Mouse (Mus musculus): ENCODE measurements at regions not wholly inside any gene's neighbourhood (a gene's known extent, or its start where the extent isn't known, plus 50 kb on each side); places are given as distances from the start of the nearest gene placed in this dataset.

DNA sequence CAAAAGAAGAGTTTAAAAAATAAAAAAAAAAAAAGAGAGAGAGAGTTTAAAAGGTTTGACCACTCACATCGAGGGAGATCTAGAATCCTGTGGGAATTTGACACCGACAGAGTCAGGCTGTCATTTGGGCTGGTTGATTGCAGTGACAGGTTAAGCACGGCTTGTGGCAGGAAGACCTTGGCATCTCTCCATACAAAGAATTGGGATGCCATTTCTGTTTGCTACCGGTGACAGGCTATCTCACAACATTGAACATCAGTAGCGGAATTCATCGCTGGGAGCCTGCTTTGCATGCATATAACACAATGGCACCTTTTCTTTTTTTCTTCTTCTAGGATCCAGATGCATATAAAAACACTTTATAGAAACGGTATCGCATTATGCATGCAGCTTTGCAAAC is 53.7 kb upstream of the Gm26657 start:
- 58% methylated on average over 8 of the region's 8 CpGs for WGBS (ENCODE audit: insufficient replicate concordance)
- ATAC-seq (ENCODE audit: low read depth) (no peak), DNase-seq (no peak)
- Histone ChIP-seq H3K9me3 (replicated peaks) (no peaks in the 10 kb centered on the region), H3K27me3 (0 out of 2 replicates have a peak, but pooled peaks cover 3% of the 10 kb centered on the region), H3K4me2 (no peak overlapping the region), H3K36me3 (no peaks in the 10 kb centered on the region), H3K9ac (no peak overlapping the region), H3K4me3 (replicated peaks) (no peak overlapping the region), H3K27ac (no peak overlapping the region), H3K4me1 (replicated peaks) (no peaks in the 10 kb centered on the region)

DNA sequence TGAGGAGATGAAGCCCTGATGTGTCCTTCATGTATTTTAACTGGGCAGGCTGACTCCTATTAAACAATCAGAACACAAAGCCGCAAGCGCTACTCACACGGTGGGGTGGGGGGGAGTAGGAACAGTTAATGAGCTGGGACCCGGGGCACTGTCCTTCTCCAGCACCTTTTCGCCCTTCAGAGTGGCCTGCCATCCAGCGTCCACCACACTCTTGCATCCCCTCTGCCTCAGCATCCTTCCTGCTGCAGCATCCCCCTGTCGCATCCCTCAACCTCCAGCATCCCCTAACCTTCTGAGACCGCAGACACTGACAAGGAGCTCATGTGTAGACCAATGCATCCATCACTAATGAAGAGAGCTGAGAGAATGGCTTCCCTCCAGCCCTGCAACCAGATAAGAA is 54.2 kb upstream of the Gm26657 start:
- H3K4me2 ChIP-seq = no peak overlapping the region
- H3K4me3 ChIP-seq (replicated peaks) = no peak overlapping the region
- H3K4me1 ChIP-seq (replicated peaks) = no peaks in the 10 kb centered on the region
- no peak overlapping the region for H3K9ac ChIP-seq
- DNase-seq (no peak), ATAC-seq (ENCODE audit: low read depth) (no peak)
- 53% methylated on average over 8 of the region's 8 CpGs for WGBS (ENCODE audit: insufficient replicate concordance)
- no peaks in the 10 kb centered on the region for H3K36me3 ChIP-seq
- H3K9me3 ChIP-seq (replicated peaks) = no peaks in the 10 kb centered on the region
- H3K27ac ChIP-seq = no peak overlapping the region
- 0 out of 2 replicates have a peak, but pooled peaks cover 3% of the 10 kb centered on the region for H3K27me3 ChIP-seq

DNA sequence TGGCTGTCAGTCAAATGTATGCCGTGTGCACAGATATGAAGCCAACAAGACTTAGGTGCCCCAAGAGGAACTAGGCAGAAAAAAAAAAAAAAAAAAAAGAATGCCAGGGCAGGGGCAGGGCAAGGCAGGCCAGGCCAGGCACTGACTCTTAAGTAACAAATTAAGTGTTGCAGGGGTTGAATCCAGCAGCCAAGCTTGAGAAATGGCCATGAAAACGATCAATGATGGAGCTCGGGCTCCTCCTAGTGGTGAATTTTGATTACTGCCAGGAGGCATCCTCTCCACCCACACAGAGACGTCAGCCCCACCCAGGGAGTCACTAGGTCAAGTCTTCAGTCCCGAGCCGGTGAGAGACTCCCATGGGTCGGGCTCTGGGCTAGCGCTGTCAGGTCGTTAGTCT is 54.7 kb upstream of the Gm26657 start:
- Histone ChIP-seq H3K9ac (no peak overlapping the region), H3K36me3 (no peaks in the 10 kb centered on the region), H3K9me3 (replicated peaks) (no peaks in the 10 kb centered on the region), H3K4me1 (replicated peaks) (no peaks in the 10 kb centered on the region), H3K27me3 (0 out of 2 replicates have a peak, but pooled peaks cover 3% of the 10 kb centered on the region), H3K27ac (no peak overlapping the region), H3K4me3 (replicated peaks) (no peak overlapping the region), H3K4me2 (no peak overlapping the region)
- ATAC-seq (ENCODE audit: low read depth) (0 out of 2 replicates have a peak, but pooled peaks have one; percentile 31), DNase-seq (peak; percentile 27)
- 8% methylated on average over 9 of the region's 9 CpGs for WGBS (ENCODE audit: insufficient replicate concordance)

DNA sequence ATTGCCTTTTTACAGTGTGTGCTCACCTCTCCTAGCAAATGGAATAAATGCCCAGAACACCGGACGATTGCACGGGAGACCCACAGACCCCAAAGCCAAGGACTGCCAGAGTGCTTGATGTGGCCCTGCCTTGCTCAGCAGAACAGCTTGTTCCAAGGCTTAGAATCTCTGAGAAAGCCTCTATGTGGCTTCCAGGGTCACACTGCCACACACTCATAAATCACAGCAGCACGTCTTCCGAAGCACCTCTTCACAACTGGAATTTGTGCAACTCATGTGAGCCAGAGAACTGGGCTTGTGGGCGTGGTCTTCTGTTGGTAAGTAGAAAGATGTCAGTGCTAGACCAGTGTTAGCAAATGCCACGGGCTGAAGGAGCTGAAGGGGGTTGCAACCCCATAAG is 55.8 kb upstream of the Gm26657 start:
- 66% methylated on average over 7 of the region's 7 CpGs for WGBS (ENCODE audit: insufficient replicate concordance)
- no peaks in the 10 kb centered on the region for H3K4me1 ChIP-seq (replicated peaks)
- no peak overlapping the region for H3K4me2 ChIP-seq
- no peaks in the 10 kb centered on the region for H3K36me3 ChIP-seq
- H3K9ac ChIP-seq = no peak overlapping the region
- no peak overlapping the region for H3K4me3 ChIP-seq (replicated peaks)
- 0 out of 2 replicates have a peak, but pooled peaks cover 3% of the 10 kb centered on the region for H3K27me3 ChIP-seq
- no peaks in the 10 kb centered on the region for H3K9me3 ChIP-seq (replicated peaks)
- H3K27ac ChIP-seq = no peak overlapping the region
- ATAC-seq (ENCODE audit: low read depth) = no peak
- no peak for DNase-seq

DNA sequence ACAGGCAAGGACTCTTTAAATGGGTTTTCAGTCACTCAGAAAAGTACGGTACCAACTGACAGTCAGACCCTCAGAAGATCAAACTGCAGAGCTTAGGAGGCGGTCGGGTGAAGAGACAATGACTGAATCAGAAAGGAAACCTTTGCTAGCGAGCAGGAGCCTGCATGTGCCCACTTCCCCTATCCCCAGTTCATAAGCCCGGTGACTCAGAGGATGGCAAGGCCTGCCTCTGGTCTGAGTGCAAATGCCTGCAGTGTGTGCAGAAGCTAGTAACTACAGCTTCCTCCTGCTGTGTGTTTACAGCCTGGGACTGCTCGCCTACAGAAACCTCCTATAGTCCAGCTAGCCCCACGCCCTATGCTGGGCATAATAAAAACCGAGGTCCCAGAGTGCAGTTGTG is 58.7 kb upstream of the Gm26657 start:
- Histone ChIP-seq H3K4me3 (replicated peaks) (no peak overlapping the region), H3K9ac (no peak overlapping the region), H3K36me3 (no peaks in the 10 kb centered on the region), H3K27me3 (0 out of 2 replicates have a peak, but pooled peaks cover 3% of the 10 kb centered on the region), H3K4me2 (no peak overlapping the region), H3K27ac (no peak overlapping the region), H3K4me1 (replicated peaks) (no peaks in the 10 kb centered on the region), H3K9me3 (replicated peaks) (no peaks in the 10 kb centered on the region)
- DNase-seq (no peak), ATAC-seq (ENCODE audit: low read depth) (no peak)
- WGBS (ENCODE audit: insufficient replicate concordance) = 33% methylated on average over 8 of the region's 8 CpGs

DNA sequence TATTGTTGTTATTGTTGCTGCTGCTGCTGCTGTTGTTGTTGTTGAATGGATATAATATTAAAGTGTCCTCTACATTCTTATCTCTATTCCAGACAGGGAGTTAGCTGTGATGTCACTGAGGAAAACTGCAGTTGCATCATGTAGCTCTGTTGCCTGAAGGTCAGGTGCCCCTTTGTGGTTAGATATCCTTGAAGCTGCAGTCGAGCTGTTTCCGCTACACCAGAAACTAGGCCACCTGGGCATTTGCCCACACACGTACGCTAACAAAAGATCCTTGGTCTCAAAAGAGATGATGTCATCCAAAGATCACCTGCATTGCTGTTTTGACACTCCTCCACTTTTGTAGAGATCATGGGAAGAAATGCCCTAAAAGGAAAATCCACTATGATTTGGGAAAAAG is 66.0 kb upstream of the Gm26657 start:
- Histone ChIP-seq H3K36me3 (no peaks in the 10 kb centered on the region), H3K27ac (no peak overlapping the region), H3K9me3 (replicated peaks) (peaks cover 8% of the 10 kb centered on the region; the same call in 1 of the 2 replicates), H3K4me1 (replicated peaks) (no peaks in the 10 kb centered on the region), H3K9ac (no peak overlapping the region), H3K4me3 (replicated peaks) (no peak overlapping the region), H3K27me3 (no peaks in the 10 kb centered on the region), H3K4me2 (no peak overlapping the region)
- no peak for DNase-seq
- WGBS (ENCODE audit: insufficient replicate concordance) = 61% methylated on average over 4 of the region's 4 CpGs
- ATAC-seq (ENCODE audit: low read depth) = no peak

DNA sequence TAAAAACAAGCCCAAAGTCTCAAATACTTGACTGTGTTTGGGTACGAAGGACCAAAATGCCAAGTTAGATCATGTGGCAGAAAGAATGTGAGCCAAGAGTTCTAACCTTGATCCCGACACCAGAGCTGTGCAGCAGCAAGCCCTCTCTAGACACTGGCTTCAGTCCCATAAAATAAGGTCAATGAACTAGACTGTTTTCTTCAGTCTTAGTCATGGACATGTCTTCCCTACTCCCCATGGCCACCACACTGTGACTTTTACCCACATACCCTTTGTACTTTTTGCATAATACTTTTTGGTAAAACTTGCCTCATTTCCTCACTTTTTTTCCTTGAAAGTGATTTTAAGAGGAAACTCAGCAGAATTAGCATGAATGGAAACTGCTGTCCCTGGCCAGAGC is 74.9 kb upstream of the Gm26657 start:
- Histone ChIP-seq H3K27ac (no peak overlapping the region), H3K4me2 (no peak overlapping the region), H3K4me3 (replicated peaks) (no peak overlapping the region), H3K9ac (no peak overlapping the region), H3K4me1 (replicated peaks) (no peaks in the 10 kb centered on the region), H3K9me3 (replicated peaks) (no peaks in the 10 kb centered on the region), H3K36me3 (no peaks in the 10 kb centered on the region), H3K27me3 (no peaks in the 10 kb centered on the region)
- WGBS (ENCODE audit: insufficient replicate concordance) = 66% methylated on average over 2 of the region's 2 CpGs
- DNase-seq (no peak), ATAC-seq (ENCODE audit: low read depth) (no peak)

DNA sequence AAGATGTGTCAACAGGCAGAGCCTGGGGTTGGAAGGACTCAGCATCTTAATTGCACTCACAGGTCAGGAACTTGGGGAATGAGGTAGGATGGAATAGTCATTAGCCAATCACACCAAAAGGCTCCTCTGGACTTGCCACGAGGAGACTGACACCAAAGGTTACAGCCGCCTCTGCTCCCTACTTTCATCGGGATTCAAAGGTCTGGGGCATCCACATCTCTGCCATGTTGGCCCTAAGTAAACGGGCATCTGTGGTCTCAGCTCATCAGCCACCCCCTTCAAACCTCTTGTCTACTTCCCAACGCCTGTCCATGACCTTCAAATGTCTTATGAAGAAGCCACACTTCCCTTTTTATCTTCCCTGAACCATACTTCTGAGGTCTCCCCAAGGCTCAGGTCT is 78.1 kb upstream of the Gm26657 start:
- ATAC-seq (ENCODE audit: low read depth) (no peak), DNase-seq (no peak)
- Histone ChIP-seq H3K36me3 (no peaks in the 10 kb centered on the region), H3K9ac (no peak overlapping the region), H3K4me1 (replicated peaks) (no peaks in the 10 kb centered on the region), H3K27ac (no peak overlapping the region), H3K4me2 (no peak overlapping the region), H3K4me3 (replicated peaks) (no peak overlapping the region), H3K27me3 (no peaks in the 10 kb centered on the region), H3K9me3 (replicated peaks) (no peaks in the 10 kb centered on the region)
- 55% methylated on average over 5 of the region's 5 CpGs for WGBS (ENCODE audit: insufficient replicate concordance)

DNA sequence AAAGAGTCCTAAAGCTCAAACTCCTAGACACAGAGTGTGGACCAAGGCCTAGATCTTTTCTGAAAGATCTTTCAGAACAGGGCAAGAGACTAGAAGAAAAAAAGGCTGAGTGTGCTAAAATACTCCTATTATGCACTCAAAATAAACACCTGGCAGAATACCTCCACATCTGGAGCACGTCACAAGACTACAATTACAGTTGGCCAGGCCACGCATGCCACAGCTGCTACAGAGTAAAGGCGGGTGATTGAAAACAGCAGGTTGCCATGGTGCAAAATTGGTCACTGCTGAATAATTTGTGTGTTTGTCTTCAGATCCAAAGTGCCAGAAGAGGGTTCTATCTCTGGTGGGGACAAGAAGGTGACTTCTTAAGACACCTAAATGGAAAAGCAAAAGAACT is 82.8 kb upstream of the Gm26657 start:
- DNase-seq (no peak), ATAC-seq (ENCODE audit: low read depth) (no peak)
- 71% methylated on average over 3 of the region's 3 CpGs for WGBS (ENCODE audit: insufficient replicate concordance)
- no peak overlapping the region for H3K27ac ChIP-seq
- no peaks in the 10 kb centered on the region for H3K4me1 ChIP-seq (replicated peaks)
- H3K9ac ChIP-seq = no peak overlapping the region
- H3K36me3 ChIP-seq = no peaks in the 10 kb centered on the region
- no peaks in the 10 kb centered on the region for H3K27me3 ChIP-seq
- no peak overlapping the region for H3K4me3 ChIP-seq (replicated peaks)
- H3K9me3 ChIP-seq (replicated peaks) = no peaks in the 10 kb centered on the region
- no peak overlapping the region for H3K4me2 ChIP-seq

DNA sequence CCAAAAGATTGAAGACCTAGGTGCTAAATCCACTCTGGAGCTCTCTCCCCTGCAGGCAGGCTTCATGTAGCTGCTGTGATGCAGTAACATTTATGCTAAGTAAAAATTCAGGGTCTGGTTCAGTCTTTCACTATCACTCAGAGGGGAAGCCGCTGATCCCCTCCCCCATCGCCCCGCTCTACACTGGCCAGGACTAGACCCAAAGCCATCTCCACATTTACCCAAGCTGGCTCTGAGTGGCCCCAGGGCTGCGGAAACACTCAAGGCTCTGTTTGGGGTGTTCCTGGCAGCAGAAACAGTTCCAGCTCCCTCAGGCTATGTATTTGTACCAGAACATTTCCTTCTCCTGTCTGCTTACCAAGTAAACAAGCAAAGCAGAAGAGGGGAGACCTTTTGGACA is 85.5 kb upstream of the Gm26657 start:
- ATAC-seq (ENCODE audit: low read depth) = no peak
- no peak overlapping the region for H3K9ac ChIP-seq
- WGBS (ENCODE audit: insufficient replicate concordance) = 77% methylated on average over 4 of the region's 4 CpGs
- no peaks in the 10 kb centered on the region for H3K9me3 ChIP-seq (replicated peaks)
- H3K4me2 ChIP-seq = no peak overlapping the region
- no peak overlapping the region for H3K4me3 ChIP-seq (replicated peaks)
- no peak for DNase-seq
- no peaks in the 10 kb centered on the region for H3K27me3 ChIP-seq
- no peaks in the 10 kb centered on the region for H3K4me1 ChIP-seq (replicated peaks)
- no peaks in the 10 kb centered on the region for H3K36me3 ChIP-seq
- no peak overlapping the region for H3K27ac ChIP-seq

DNA sequence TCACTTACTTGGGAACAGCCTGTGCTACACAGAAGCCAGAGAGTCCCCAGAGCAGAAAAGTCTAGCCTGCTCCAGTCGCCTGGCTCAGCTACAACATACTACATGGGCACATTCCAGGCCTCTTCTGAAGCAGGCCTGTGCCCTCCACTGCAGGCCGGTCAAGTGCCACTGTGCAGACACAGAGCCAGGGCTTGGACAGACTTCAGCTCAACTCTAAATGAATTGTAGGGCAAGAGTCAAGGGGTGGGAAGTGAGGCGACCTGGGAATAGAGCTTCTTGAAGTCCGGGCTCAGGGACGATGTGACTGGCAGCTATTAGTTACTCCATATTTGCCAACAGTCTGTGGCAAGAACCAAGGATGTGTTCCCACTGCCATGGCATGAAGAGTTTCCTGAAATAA is 87.1 kb upstream of the Gm26657 start:
- H3K9me3 ChIP-seq (replicated peaks) = no peaks in the 10 kb centered on the region
- no peaks in the 10 kb centered on the region for H3K27me3 ChIP-seq
- H3K4me1 ChIP-seq (replicated peaks) = no peaks in the 10 kb centered on the region
- H3K36me3 ChIP-seq = no peaks in the 10 kb centered on the region
- no peak overlapping the region; the same call in 1 of the 2 replicates for H3K27ac ChIP-seq
- H3K9ac ChIP-seq = no peak overlapping the region
- ATAC-seq (ENCODE audit: low read depth) = no peak
- no peak for DNase-seq
- H3K4me2 ChIP-seq = no peak overlapping the region
- WGBS (ENCODE audit: insufficient replicate concordance) = 65% methylated on average over 5 of the region's 5 CpGs
- no peak overlapping the region for H3K4me3 ChIP-seq (replicated peaks)

DNA sequence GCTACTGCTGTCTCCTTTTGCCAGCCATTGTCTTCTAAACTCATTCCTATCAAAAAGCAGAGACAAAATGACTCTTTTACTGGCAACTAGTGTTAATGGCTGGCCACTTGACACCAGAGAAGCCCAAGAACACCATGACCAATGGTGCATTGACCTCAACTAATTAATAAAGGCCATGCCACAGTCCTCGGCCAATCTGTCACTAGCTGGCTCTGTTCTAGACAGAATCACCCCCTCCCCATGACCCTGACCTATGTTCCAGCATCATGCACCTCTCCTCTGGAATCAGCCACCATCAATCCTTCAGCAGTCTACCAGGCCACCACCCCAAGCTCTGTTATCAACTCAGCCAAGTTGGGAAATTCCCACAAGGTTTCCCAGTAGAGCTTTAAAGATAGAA is 90.1 kb upstream of the Gm26657 start:
- 48% methylated on average over 1 of the region's 1 CpGs for WGBS (ENCODE audit: insufficient replicate concordance)
- DNase-seq (no peak), ATAC-seq (ENCODE audit: low read depth) (no peak)
- no peaks in the 10 kb centered on the region for H3K4me1 ChIP-seq (replicated peaks)
- no peaks in the 10 kb centered on the region for H3K36me3 ChIP-seq
- no peak overlapping the region for H3K4me2 ChIP-seq
- H3K27me3 ChIP-seq = no peaks in the 10 kb centered on the region
- no peak overlapping the region for H3K4me3 ChIP-seq (replicated peaks)
- no peaks in the 10 kb centered on the region for H3K9me3 ChIP-seq (replicated peaks)
- no peak overlapping the region for H3K27ac ChIP-seq
- no peak overlapping the region for H3K9ac ChIP-seq
